Mouse (Mus musculus): ENCODE measurements around the gene Casp7. TPM values are rescaled to one million over a fixed set of nuclear protein-coding genes. Genes with fewer than 3 reads are reported as not detected.

Casp7 gene
- total and polyA plus RNA-seq, 3 experiments: 69.4 to 70.4 TPM; not detected in 1

DNA sequence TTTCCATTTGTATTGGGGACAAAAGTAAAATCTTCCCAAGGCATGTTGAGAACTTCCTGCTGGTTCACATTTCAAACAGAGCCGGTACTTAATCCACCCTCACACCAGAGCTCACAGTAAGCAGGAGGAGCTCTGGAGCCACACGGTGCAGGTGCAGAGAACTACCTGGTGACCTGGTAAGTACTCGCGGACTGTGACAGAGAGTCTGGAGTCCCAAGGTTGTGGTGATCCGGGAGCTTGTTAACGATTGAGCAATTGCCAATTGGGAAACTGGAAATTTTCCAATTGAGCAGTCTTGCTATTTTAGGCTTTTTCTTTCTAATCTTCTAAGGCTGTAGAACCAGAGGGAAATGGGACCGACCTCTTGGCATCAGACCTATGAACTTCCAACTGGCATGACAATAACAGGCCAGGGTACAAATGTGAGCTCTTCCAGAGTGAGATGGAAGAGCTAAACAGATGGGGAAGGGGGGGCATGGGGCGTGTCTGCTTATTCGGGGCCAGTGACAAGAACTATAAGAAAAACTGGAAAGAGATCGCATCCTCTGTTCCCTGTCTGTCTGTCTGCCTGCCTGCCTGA, 64.7 kb downstream of the Casp7 start, which contains the start of gene Plekhs1:
Gene Plekhs1, plus strand, starts transcription at position 119 of the 580 bp plus-strand sequence.
- H3K9ac ChIP-seq (ENCODE audit: control insufficient read depth, low read depth, low read length, poor library complexity, severe bottlenecking): peak within 1 kb of the TSS; percentile 36
- H3K4me1 ChIP-seq (ENCODE audit: control insufficient read depth in 1 of 2, insufficient read depth in 2 of 2, low read length in 2 of 2): peaks cover 53 to 65% of the 10 kb centered on the region in 2 experiments
- H3K79me2 ChIP-seq (ENCODE audit: control insufficient read depth, insufficient read depth, low read length, poor library complexity): no peaks in the 10 kb centered on the region
- no peak within 1 kb of the TSS; a peak in 1 of 4 replicates for H3K4me3 ChIP-seq (ENCODE audit: control insufficient read depth in 1 of 2, insufficient read depth in 1 of 2, low read depth in 2 of 2, low read length in 2 of 2)
- TF ChIP-seq CHD1 (IDR thresholded peaks at IDR 0.05; ENCODE audit: low read depth, low read length): 0 out of 2 replicates have a peak, but pooled peaks have one; percentile 37
- no peak for TF ChIP-seq USF2 (IDR thresholded peaks at IDR 0.05; ENCODE audit: borderline replicate concordance in 1 of 2, insufficient read depth in 1 of 2, low read depth in 1 of 2, low read length in 2 of 2)
- TF ChIP-seq SMC3 (IDR thresholded peaks at IDR 0.05; ENCODE audit: low read depth, low read length): no peak
- no peaks in the 10 kb centered on the region for H3K27me3 ChIP-seq (ENCODE audit: control insufficient read depth in 1 of 2, insufficient read depth in 2 of 2, low read length in 2 of 2)
- H3K9me3 ChIP-seq (replicated peaks; ENCODE audit: insufficient read depth, low read length): no peaks in the 10 kb centered on the region
- H3K36me3 ChIP-seq (ENCODE audit: control insufficient read depth in 1 of 2, insufficient read depth in 2 of 2, low read length in 2 of 2): peaks cover 0 to 55% of the 10 kb centered on the region in 2 experiments; a peak in 2 of 4 replicates
- no peak for DNase-seq (ENCODE audit: low read depth, low spot score)
- H3K27ac ChIP-seq (ENCODE audit: control insufficient read depth, low read depth, low read length): peak within 1 kb of the TSS; percentile 82

DNA sequence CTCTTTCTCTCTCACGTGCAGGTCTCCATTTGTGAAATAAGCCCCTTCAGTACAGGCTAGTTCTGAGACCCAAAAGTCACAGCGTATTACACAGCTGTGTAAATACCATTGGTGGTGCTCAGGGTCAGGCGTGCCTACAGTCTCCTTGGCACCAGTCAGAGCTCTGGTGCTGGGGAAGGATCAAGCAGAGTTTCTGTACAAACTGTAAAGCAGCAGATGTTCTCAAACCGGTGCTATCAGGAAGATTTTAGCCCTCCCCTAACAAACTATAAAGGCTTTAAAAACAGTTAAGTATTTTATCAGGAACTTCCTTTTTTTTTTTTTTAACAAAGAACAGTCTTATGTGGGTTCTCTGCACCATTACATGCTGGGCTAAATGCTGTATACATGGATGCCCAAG, 65.9 kb downstream of the Casp7 start:
- Histone ChIP-seq H3K9ac (ENCODE audit: control insufficient read depth, low read depth, low read length, poor library complexity, severe bottlenecking) (peak overlapping the region; percentile 36), H3K4me1 (ENCODE audit: control insufficient read depth in 1 of 2, insufficient read depth in 2 of 2, low read length in 2 of 2) (peaks cover 43 to 56% of the 10 kb centered on the region in 2 experiments), H3K27me3 (ENCODE audit: control insufficient read depth in 1 of 2, insufficient read depth in 2 of 2, low read length in 2 of 2) (no peaks in the 10 kb centered on the region), H3K9me3 (replicated peaks; ENCODE audit: insufficient read depth, low read length) (no peaks in the 10 kb centered on the region), H3K4me3 (ENCODE audit: control insufficient read depth in 1 of 2, insufficient read depth in 1 of 2, low read depth in 2 of 2, low read length in 2 of 2) (peak overlapping the region; percentile 4 to 20), H3K79me2 (ENCODE audit: control insufficient read depth, insufficient read depth, low read length, poor library complexity) (no peaks in the 10 kb centered on the region), H3K36me3 (ENCODE audit: control insufficient read depth in 1 of 2, insufficient read depth in 2 of 2, low read length in 2 of 2) (peaks cover 0 to 49% of the 10 kb centered on the region in 2 experiments; a peak in 2 of 4 replicates), H3K27ac (ENCODE audit: control insufficient read depth, low read depth, low read length) (peak overlapping the region; percentile 82)
- peak; percentile 93 for DNase-seq (ENCODE audit: low read depth, low spot score)
- peak; percentile 81 for TF ChIP-seq MYC (IDR thresholded peaks at IDR 0.05; ENCODE audit: low read depth, low read length)
- TF ChIP-seq NELFE (IDR thresholded peaks at IDR 0.05; ENCODE audit: low read depth, low read length): 0 out of 2 replicates have a peak, but pooled peaks have one; percentile 41
- no peak; the same call in 1 of the 2 replicates for TF ChIP-seq ZKSCAN1 (IDR thresholded peaks at IDR 0.05; ENCODE audit: low read depth, low read length)
- peak; percentile 86 for TF ChIP-seq RCOR1 (IDR thresholded peaks at IDR 0.05; ENCODE audit: low read depth, low read length)
- TF ChIP-seq GATA1 (IDR thresholded peaks at IDR 0.05; ENCODE audit: low read depth, low read length): peak; percentile 92
- TF ChIP-seq USF1 (IDR thresholded peaks at IDR 0.05; ENCODE audit: low read depth, low read length): no peak
- TF ChIP-seq BHLHE40 (IDR thresholded peaks at IDR 0.05; ENCODE audit: borderline replicate concordance, low read depth, low read length): peak; percentile 80; the same call in 1 of the 2 replicates
- no peak; the same call in 1 of the 2 replicates for TF ChIP-seq MAX (IDR thresholded peaks at IDR 0.05; ENCODE audit: low read length)
- peak; percentile 92 for TF ChIP-seq ETS1 (IDR thresholded peaks at IDR 0.05; ENCODE audit: low read depth, low read length)
- peak; percentile 37; the same call in 1 of the 2 replicates for TF ChIP-seq ZMIZ1 (IDR thresholded peaks at IDR 0.05; ENCODE audit: low read depth, low read length)
- TF ChIP-seq SIN3A (IDR thresholded peaks at IDR 0.05; ENCODE audit: low read length): peak; percentile 90
- peak; percentile 90 for TF ChIP-seq MYB (IDR thresholded peaks at IDR 0.05; ENCODE audit: low read depth, low read length)
- TF ChIP-seq MXI1 (IDR thresholded peaks at IDR 0.05; ENCODE audit: low read depth, low read length): peak; percentile 71
- TF ChIP-seq CHD1 (IDR thresholded peaks at IDR 0.05; ENCODE audit: low read depth, low read length): no peak
- TF ChIP-seq EP300 (IDR thresholded peaks at IDR 0.05; ENCODE audit: low read depth in 1 of 2, low read length in 2 of 2): peak; percentile 95
- peak in 1 of 2 experiments; percentile 69; a peak in 2 of 4 replicates for TF ChIP-seq POLR2A (IDR thresholded peaks at IDR 0.05; ENCODE audit: control insufficient read depth in 1 of 2, insufficient read depth in 1 of 2, low read depth in 1 of 2, low read length in 2 of 2, poor library complexity in 1 of 2)
- TF ChIP-seq RAD21 (IDR thresholded peaks at IDR 0.05; ENCODE audit: low read depth, low read length): no peak
- TF ChIP-seq POLR2AphosphoS5 (IDR thresholded peaks at IDR 0.05; ENCODE audit: borderline replicate concordance, low read depth, low read length): no peak
- TF ChIP-seq ZNF384 (IDR thresholded peaks at IDR 0.05; ENCODE audit: low read depth, low read length): peak; percentile 99
- TF ChIP-seq UBTF (IDR thresholded peaks at IDR 0.05; ENCODE audit: borderline replicate concordance, insufficient read depth, low read depth, low read length): 0 out of 2 replicates have a peak, but pooled peaks have one; percentile 4
- no peak for TF ChIP-seq GABPA (IDR thresholded peaks at IDR 0.05; ENCODE audit: low read depth, low read length)
- TF ChIP-seq MEF2A (IDR thresholded peaks at IDR 0.05; ENCODE audit: extremely low read depth, insufficient replicate concordance, low read depth, low read length, poor library complexity, severe bottlenecking): no peak
- TF ChIP-seq E2F4 (IDR thresholded peaks at IDR 0.05; ENCODE audit: borderline replicate concordance, low read depth, low read length): no peak
- TF ChIP-seq CTCF (IDR thresholded peaks at IDR 0.05 in 2 of 3, conservative IDR thresholded peaks at IDR 0.05 in 1 of 3; ENCODE audit: control insufficient read depth in 1 of 3, insufficient read depth in 1 of 3, low read depth in 2 of 3, low read length in 3 of 3, poor library complexity in 1 of 3, severe bottlenecking in 1 of 3): no peak
- TF ChIP-seq MAFK (IDR thresholded peaks at IDR 0.05; ENCODE audit: borderline replicate concordance, low read depth, low read length): no peak
- TF ChIP-seq HCFC1 (IDR thresholded peaks at IDR 0.05; ENCODE audit: low read depth, low read length): peak; percentile 29; the same call in 1 of the 2 replicates
- peak; percentile 90 for TF ChIP-seq TCF12 (IDR thresholded peaks at IDR 0.05; ENCODE audit: low read depth, low read length)
